Mouse (Mus musculus): ENCODE measurements around the gene St8sia2. TPM values are rescaled to one million over a fixed set of nuclear protein-coding genes. Genes with fewer than 3 reads are reported as not detected.
A peak's percentile ranks its signal among the peaks of the same experiment; 100 is the strongest.

The St8sia2 gene
- polyA plus RNA-seq, 1 experiment from 2014 or later: 8.6 TPM

DNA sequence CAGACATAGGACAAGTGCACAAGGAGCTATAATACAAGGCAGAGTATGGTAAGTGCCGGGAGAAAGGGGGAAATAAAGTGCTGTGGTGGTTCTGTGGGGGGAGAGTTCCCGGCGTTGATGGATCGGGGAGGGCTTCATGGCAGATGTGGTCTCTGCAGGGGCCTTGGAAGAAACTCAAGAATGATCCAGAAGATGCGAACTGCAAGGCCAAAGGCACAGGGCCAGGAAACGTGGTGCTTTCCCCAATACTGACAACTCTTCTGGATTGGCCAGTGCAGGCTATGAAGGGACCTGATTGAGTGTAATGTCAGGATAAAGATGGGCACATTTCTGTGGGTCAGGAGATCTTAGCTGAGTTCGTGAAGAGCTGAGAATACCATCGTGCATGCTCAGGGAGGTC, 74.3 kb downstream of the St8sia2 start:
- 85% methylated on average over 8 of the region's 8 CpGs for WGBS
- Histone ChIP-seq H3K36me3 (ENCODE audit: control insufficient read depth, insufficient read depth, low read length) (no peaks in the 10 kb centered on the region; the same call in 1 of the 2 replicates), H3K27ac (ENCODE audit: low read length) (no peak overlapping the region)

GRCm38 (mm10) chr7:73938046-73938810, 75.3 kb downstream of the St8sia2 start:
- Histone ChIP-seq H3K4me3 (ENCODE audit: low read length) (no peak overlapping the region), H3K9ac (ENCODE audit: low read length) (no peak overlapping the region), H3K4me2 (ENCODE audit: low read depth, low read length) (no peak overlapping the region), H3K4me1 (replicated peaks; ENCODE audit: control insufficient read depth, insufficient read depth, low read length) (peaks cover 9% of the 10 kb centered on the region), H3K36me3 (ENCODE audit: control insufficient read depth, insufficient read depth, low read length) (no peaks in the 10 kb centered on the region; the same call in 1 of the 2 replicates), H3K9me3 (ENCODE audit: control insufficient read depth, low read length) (no peaks in the 10 kb centered on the region), H3K27ac (ENCODE audit: low read length) (no peak overlapping the region), H3K27me3 (ENCODE audit: control insufficient read depth, insufficient read depth, low read depth, low read length) (no peaks in the 10 kb centered on the region)
- ATAC-seq (ENCODE audit: low read depth): no peak
- 76% methylated on average over 7 of the region's 7 CpGs for WGBS

More for the DNA sequence above, 74.3 kb downstream of the St8sia2 start:
- H3K4me3 ChIP-seq (ENCODE audit: low read length): no peak overlapping the region
- H3K4me1 ChIP-seq (replicated peaks; ENCODE audit: control insufficient read depth, insufficient read depth, low read length): peaks cover 9% of the 10 kb centered on the region
- no peak overlapping the region for H3K4me2 ChIP-seq (ENCODE audit: low read depth, low read length)
- no peak overlapping the region for H3K9ac ChIP-seq (ENCODE audit: low read length)
- H3K9me3 ChIP-seq (ENCODE audit: control insufficient read depth, low read length): no peaks in the 10 kb centered on the region
- H3K27me3 ChIP-seq (ENCODE audit: control insufficient read depth, insufficient read depth, low read depth, low read length): no peaks in the 10 kb centered on the region
- ATAC-seq (ENCODE audit: low read depth): no peak

DNA sequence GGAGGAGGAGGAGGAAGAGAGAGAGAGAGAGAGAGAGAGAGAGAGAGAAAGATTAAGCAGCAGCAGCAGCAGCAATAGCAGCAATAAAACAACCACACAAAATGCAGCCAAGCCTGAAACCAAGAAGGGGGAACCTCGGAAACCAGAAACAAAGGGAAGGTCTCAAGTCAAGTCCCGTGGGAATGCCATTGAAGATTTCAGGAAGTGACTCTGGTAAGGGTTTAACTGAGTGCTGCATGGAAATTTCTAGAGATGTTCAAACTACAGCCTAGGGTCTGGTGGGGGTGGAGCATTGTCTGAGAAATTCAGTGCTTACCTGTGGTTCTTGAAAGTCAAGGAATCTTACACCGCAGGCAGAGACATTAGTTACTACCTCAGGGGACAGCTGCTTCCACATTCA, 77.4 kb downstream of the St8sia2 start:
- Histone ChIP-seq H3K9ac (ENCODE audit: low read length) (no peak overlapping the region), H3K27me3 (ENCODE audit: control insufficient read depth, insufficient read depth, low read depth, low read length) (no peaks in the 10 kb centered on the region), H3K9me3 (ENCODE audit: control insufficient read depth, low read length) (no peaks in the 10 kb centered on the region), H3K4me1 (replicated peaks; ENCODE audit: control insufficient read depth, insufficient read depth, low read length) (no peaks in the 10 kb centered on the region), H3K4me2 (ENCODE audit: low read depth, low read length) (no peak overlapping the region), H3K27ac (ENCODE audit: low read length) (no peak overlapping the region), H3K4me3 (ENCODE audit: low read length) (no peak overlapping the region), H3K36me3 (ENCODE audit: control insufficient read depth, insufficient read depth, low read length) (no peaks in the 10 kb centered on the region)
- ATAC-seq (ENCODE audit: low read depth): no peak
- 50% methylated on average over 3 of the region's 3 CpGs for WGBS

- H3K9me3 ChIP-seq (ENCODE audit: control insufficient read depth, low read length): no peaks in the 10 kb centered on the region
- no peak for ATAC-seq (ENCODE audit: low read depth)
- WGBS: 71% methylated on average over 2 of the region's 2 CpGs
- H3K36me3 ChIP-seq (ENCODE audit: control insufficient read depth, insufficient read depth, low read length): no peaks in the 10 kb centered on the region
- H3K27ac ChIP-seq (ENCODE audit: low read length): no peak overlapping the region
- H3K4me2 ChIP-seq (ENCODE audit: low read depth, low read length): no peak overlapping the region
- H3K9ac ChIP-seq (ENCODE audit: low read length): no peak overlapping the region
- H3K4me1 ChIP-seq (replicated peaks; ENCODE audit: control insufficient read depth, insufficient read depth, low read length): no peaks in the 10 kb centered on the region
- H3K4me3 ChIP-seq (ENCODE audit: low read length): no peak overlapping the region
- H3K27me3 ChIP-seq (ENCODE audit: control insufficient read depth, insufficient read depth, low read depth, low read length): no peaks in the 10 kb centered on the region
Observed at GRCm38 (mm10) chr7:73935703-73936102, 77.8 kb downstream of the St8sia2 start.

DNA sequence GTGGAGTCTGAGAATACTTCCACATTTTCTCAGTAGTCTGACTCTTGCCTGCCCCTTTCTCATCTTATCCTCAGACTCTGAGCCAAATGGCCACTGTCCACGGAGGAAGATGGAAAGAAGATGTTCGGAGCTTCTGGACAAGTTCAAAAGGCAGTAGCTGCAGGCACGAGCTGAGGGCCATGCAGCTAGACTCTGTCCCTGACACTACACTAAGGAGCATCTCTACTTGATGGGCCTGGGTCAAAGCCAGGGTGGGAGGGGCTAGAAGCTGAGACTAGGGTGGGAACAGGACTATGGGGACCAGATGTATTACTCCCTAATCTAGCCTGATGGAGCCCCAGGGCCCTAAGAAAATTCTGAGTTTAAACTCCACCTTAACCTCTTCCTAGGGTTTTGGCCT, 80.5 kb downstream of the St8sia2 start:
- H3K4me2 ChIP-seq (ENCODE audit: low read depth, low read length): no peak overlapping the region
- no peaks in the 10 kb centered on the region for H3K36me3 ChIP-seq (ENCODE audit: control insufficient read depth, insufficient read depth, low read length)
- H3K4me1 ChIP-seq (replicated peaks; ENCODE audit: control insufficient read depth, insufficient read depth, low read length): no peaks in the 10 kb centered on the region
- ATAC-seq (ENCODE audit: low read depth): peak; percentile 92
- no peak overlapping the region for H3K4me3 ChIP-seq (ENCODE audit: low read length)
- no peak overlapping the region for H3K9ac ChIP-seq (ENCODE audit: low read length)
- WGBS: 56% methylated on average over 3 of the region's 3 CpGs
- H3K27ac ChIP-seq (ENCODE audit: low read length): no peak overlapping the region
- no peaks in the 10 kb centered on the region for H3K9me3 ChIP-seq (ENCODE audit: control insufficient read depth, low read length)
- H3K27me3 ChIP-seq (ENCODE audit: control insufficient read depth, insufficient read depth, low read depth, low read length): no peaks in the 10 kb centered on the region

DNA sequence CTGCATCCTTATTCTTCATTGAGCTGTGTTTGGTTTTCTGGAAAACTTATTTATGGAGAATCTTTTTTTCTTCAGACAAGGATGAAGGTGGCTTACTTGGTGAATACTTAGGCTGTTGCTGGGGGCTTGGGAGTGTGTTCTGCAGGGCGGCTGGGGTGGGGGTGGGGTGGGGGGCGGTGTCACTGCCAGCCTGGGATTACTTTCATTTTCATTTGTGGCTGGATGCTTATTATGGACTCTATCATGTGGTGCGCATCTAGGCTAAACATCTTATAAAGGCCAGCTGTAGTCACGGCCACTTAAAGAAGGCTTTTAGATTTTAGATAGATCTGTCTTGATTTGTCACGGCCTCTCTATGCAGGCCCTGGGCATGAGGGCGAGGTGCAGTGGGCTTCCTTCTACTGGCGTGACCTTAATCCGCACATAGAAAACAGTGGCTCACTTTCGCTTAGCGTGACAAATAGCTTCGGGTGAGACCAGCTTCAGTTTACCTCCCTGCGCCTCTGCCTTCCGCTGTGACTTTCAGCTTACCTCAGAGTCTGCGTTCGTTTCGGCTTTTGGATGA, 92.5 kb downstream of the St8sia2 start:
- H3K4me3 ChIP-seq (ENCODE audit: low read length): no peak overlapping the region
- H3K4me2 ChIP-seq (ENCODE audit: low read depth, low read length): no peak overlapping the region
- H3K4me1 ChIP-seq (replicated peaks; ENCODE audit: control insufficient read depth, insufficient read depth, low read length): 0 out of 2 replicates have a peak, but pooled peaks cover 2% of the 10 kb centered on the region
- H3K27ac ChIP-seq (ENCODE audit: low read length): no peak overlapping the region
- H3K36me3 ChIP-seq (ENCODE audit: control insufficient read depth, insufficient read depth, low read length): no peaks in the 10 kb centered on the region
- H3K9ac ChIP-seq (ENCODE audit: low read length): no peak overlapping the region
- 86% methylated on average over 16 of the region's 16 CpGs for WGBS
- no peaks in the 10 kb centered on the region for H3K27me3 ChIP-seq (ENCODE audit: control insufficient read depth, insufficient read depth, low read depth, low read length)
- ATAC-seq (ENCODE audit: low read depth): no peak
- no peaks in the 10 kb centered on the region for H3K9me3 ChIP-seq (ENCODE audit: control insufficient read depth, low read length)

DNA sequence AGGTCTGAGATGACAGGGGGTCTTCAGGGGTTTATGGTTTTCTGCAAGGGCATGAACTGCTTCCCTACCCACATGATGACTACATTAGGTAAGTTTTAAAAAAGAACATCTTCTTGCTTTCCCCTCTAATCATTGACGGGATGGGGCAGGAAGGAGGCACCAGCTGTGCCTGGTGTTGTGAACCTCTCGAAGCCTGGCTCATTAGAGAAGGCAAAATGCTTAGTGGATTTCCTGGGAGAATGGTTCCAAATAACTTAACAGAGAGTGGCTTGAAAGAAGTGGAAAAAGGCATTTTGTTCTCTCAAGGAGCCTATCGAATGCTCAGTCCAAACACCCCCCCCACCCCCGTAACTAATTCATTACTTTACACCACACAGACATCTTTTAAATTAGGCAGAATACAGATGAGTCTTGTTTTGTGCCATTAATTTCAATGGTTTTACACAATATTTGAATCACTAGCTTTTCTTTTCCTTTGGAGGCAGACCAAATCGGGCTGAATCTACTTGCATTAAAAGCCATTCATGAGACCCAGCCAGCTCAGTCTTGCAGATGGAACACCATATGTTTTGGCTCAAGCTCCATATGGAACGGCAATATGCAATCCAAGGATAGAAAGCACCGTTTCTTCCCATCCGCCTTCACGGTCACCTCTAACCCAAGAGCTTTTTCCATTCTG, 95.7 kb downstream of the St8sia2 start:
- H3K4me1 ChIP-seq (replicated peaks; ENCODE audit: control insufficient read depth, insufficient read depth, low read length): 0 out of 2 replicates have a peak, but pooled peaks cover 2% of the 10 kb centered on the region
- no peak overlapping the region for H3K27ac ChIP-seq (ENCODE audit: low read length)
- H3K4me3 ChIP-seq (ENCODE audit: low read length): no peak overlapping the region
- no peaks in the 10 kb centered on the region for H3K27me3 ChIP-seq (ENCODE audit: control insufficient read depth, insufficient read depth, low read depth, low read length)
- 58% methylated on average over 9 of the region's 9 CpGs for WGBS
- peak; percentile 94 for ATAC-seq (ENCODE audit: low read depth)
- no peak overlapping the region for H3K9ac ChIP-seq (ENCODE audit: low read length)
- H3K9me3 ChIP-seq (ENCODE audit: control insufficient read depth, low read length): no peaks in the 10 kb centered on the region
- H3K36me3 ChIP-seq (ENCODE audit: control insufficient read depth, insufficient read depth, low read length): no peaks in the 10 kb centered on the region
- H3K4me2 ChIP-seq (ENCODE audit: low read depth, low read length): no peak overlapping the region

DNA sequence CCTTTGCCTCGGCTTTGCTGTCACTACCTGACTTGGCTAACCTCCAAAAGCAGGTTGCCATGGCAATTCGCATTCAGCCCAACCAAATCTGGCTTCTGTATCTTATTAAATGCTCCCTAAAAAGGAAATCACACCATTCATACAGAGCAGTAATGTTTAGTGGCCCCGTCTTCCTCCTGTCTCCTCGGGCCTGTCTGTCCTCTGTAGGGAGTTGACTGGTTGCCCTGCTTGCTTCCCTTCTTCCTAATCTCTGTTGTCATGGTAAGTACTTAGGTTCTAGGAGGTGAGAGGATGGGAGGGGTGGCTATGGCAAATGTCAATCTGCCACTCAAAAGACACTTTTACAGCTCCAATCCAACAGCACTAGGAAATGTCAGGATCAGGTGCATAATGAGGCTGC, 101.6 kb downstream of the St8sia2 start:
- WGBS: 23% methylated on average over 4 of the region's 4 CpGs
- no peaks in the 10 kb centered on the region for H3K9me3 ChIP-seq (ENCODE audit: control insufficient read depth, low read length)
- no peak overlapping the region for H3K4me2 ChIP-seq (ENCODE audit: low read depth, low read length)
- no peak overlapping the region for H3K9ac ChIP-seq (ENCODE audit: low read length)
- no peaks in the 10 kb centered on the region for H3K36me3 ChIP-seq (ENCODE audit: control insufficient read depth, insufficient read depth, low read length)
- H3K27ac ChIP-seq (ENCODE audit: low read length): no peak overlapping the region
- H3K4me3 ChIP-seq (ENCODE audit: low read length): no peak overlapping the region
- H3K4me1 ChIP-seq (replicated peaks; ENCODE audit: control insufficient read depth, insufficient read depth, low read length): no peaks in the 10 kb centered on the region
- H3K27me3 ChIP-seq (ENCODE audit: control insufficient read depth, insufficient read depth, low read depth, low read length): no peaks in the 10 kb centered on the region
- no peak for ATAC-seq (ENCODE audit: low read depth)

GRCm38 (mm10) chr7:73910843-73911242, 102.6 kb downstream of the St8sia2 start:
- ATAC-seq (ENCODE audit: low read depth): no peak
- Histone ChIP-seq H3K27ac (ENCODE audit: low read length) (no peak overlapping the region), H3K9me3 (ENCODE audit: control insufficient read depth, low read length) (no peaks in the 10 kb centered on the region), H3K4me1 (replicated peaks; ENCODE audit: control insufficient read depth, insufficient read depth, low read length) (no peaks in the 10 kb centered on the region), H3K36me3 (ENCODE audit: control insufficient read depth, insufficient read depth, low read length) (no peaks in the 10 kb centered on the region), H3K27me3 (ENCODE audit: control insufficient read depth, insufficient read depth, low read depth, low read length) (no peaks in the 10 kb centered on the region), H3K9ac (ENCODE audit: low read length) (no peak overlapping the region), H3K4me3 (ENCODE audit: low read length) (no peak overlapping the region), H3K4me2 (ENCODE audit: low read depth, low read length) (no peak overlapping the region)
- WGBS: 96% methylated on average over 4 of the region's 4 CpGs
